Comparison of ENCODE assay signal across 21 mouse cellular contexts in the genomic region with DNA sequence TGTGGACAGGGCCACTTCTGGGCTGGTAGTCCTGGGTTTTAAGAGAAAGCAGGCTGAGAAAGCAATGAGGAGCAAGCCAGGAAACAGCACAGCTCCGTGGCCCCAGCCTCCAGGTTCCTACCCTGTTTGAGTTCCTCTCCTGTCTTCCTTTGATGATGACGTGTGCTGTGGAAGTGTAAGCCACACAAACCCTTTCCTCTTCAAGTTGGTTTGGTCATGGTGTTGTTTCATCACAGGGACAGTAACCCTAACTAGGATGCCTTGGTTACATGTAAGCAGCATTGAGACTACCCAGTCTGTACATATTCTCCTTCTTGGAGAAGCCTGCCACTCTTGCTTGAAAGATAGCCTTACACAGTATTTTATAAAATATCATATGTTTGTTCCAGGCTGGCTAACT.
DNase-seq lines count a peak whose midpoint lies in the region; ATAC-seq lines count a peak whose summit lies in the region.
"Had no signal": no experiment of that assay in that cellular context is flagged by ENCODE, and none has a peak within 500 bp of the region (broad histone marks: within the 10 kb centered on the region; RNA-seq: fewer than 3 reads in every experiment).

No protein-coding gene starts in this region.

- peak; percentile 40 to 47; a peak in 3 of 4 replicates for ATAC-seq in hematopoietic stem cell, adult 5-6 weeks (replicated peaks in 1 of 2; ENCODE audit: insufficient read depth in 1 of 2, low FRiP score in 2 of 2, low TSS enrichment in 1 of 2, low read depth in 1 of 2, poor library complexity in 2 of 2, severe bottlenecking in 2 of 2)
- ATAC-seq in megakaryocyte progenitor cell, adult 5-6 weeks (replicated peaks; ENCODE audit: poor library complexity), result peak; percentile 79
- ATAC-seq: activated CD4-positive, CD25-positive, alpha-beta regulatory T cell, adult 4 months; CD4-positive, CD25-positive, alpha-beta regulatory T cell, adult 4 months; forebrain, embryonic 14.5 days; forebrain, embryonic 16.5 days; Patski had no signal

- peak; percentile 68 for DNase-seq in heart, adult 11 months
- DNase-seq in heart, postnatal 4 days, result no peak
- DNase-seq in frontal cortex, postnatal 10 days (ENCODE audit: low spot score in 2 of 2), result no peak
- DNase-seq in lung, postnatal 10 days, result no peak
- DNase-seq: adrenal gland, adult 8-10 months; adrenal gland, postnatal 14 days; adrenal gland, postnatal 36 days; B cell, adult 2 months; cerebellum, adult 11-12 months; cerebellum, adult 2 months; cerebellum, adult 9-10 months; cerebellum, postnatal 10 days; cerebellum, postnatal 25 days; embryo, embryonic 11 days had no signal
